Mouse (Mus musculus): Measurements from ENCODE around the gene Cd2ap.

GRCm38 (mm10) chr17:42870465-42870864 lies 6.0 kb downstream of the Cd2ap start:
- TF ChIP-seq CTCF (IDR thresholded peaks at IDR 0.05; ENCODE audit: borderline replicate concordance, insufficient read depth, low read depth, low read length): no peak
- TF ChIP-seq POLR2A (IDR thresholded peaks at IDR 0.05; ENCODE audit: borderline replicate concordance, insufficient read depth, low read length): no peak

All from cerebellum, adult 2 months (tissue).